9 mouse cellular contexts compared by ENCODE assay signal in the genomic region with DNA sequence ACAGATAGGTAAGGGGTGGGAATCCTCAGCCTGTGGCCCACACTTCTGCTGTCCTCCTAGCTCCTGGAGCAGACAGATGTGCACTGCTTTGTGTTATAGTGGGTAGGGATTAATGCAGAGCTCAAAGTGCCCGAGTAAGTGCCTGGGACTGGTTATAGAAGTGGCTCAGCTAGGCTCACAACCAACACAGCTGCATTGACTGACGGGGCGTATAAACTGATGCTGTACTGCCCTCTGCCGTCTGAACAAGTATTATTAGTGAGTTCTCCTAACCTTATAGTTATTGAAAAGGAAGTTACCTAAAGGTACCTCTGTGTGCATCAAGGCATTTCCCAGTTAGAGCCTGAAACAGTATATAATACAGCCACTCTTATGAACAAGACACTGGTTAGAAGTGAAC.
DNase-seq lines count a peak whose midpoint lies in the region; ATAC-seq lines count a peak whose summit lies in the region.
"Had no signal": no experiment of that assay in that cellular context is flagged by ENCODE, and none has a peak within 500 bp of the region (broad histone marks: within the 10 kb centered on the region; RNA-seq: fewer than 3 reads in every experiment).

No protein-coding gene starts in this region.

- no peaks in the 10 kb centered on the region for H3K4me1 ChIP-seq in kidney, embryonic 15.5 days
- H3K4me1 ChIP-seq in liver, embryonic 11.5 days (replicated peaks; ENCODE audit: control insufficient read depth, insufficient read depth, low read length) = no peaks in the 10 kb centered on the region; the same call in 1 of the 2 replicates
- H3K4me1 ChIP-seq: embryonic facial prominence, embryonic 12.5 days had no signal

- WGBS in kidney, embryonic 15.5 days = 8% methylated on average over 4 of the region's 4 CpGs
- 9% methylated on average over 4 of the region's 4 CpGs for WGBS in liver, embryonic 11.5 days

- H3K9ac ChIP-seq in kidney, embryonic 15.5 days = no peak overlapping the region
- no peak overlapping the region for H3K9ac ChIP-seq in liver, embryonic 11.5 days (ENCODE audit: low read depth, low read length)
- H3K9ac ChIP-seq: embryonic facial prominence, embryonic 12.5 days had no signal

- no peaks in the 10 kb centered on the region for H3K9me3 ChIP-seq in kidney, embryonic 15.5 days (replicated peaks)
- H3K9me3 ChIP-seq in liver, embryonic 11.5 days (ENCODE audit: control insufficient read depth, low read length) = no peaks in the 10 kb centered on the region
- H3K9me3 ChIP-seq: embryonic facial prominence, embryonic 12.5 days had no signal

- H3K27ac ChIP-seq in kidney, embryonic 15.5 days = no peak overlapping the region
- H3K27ac ChIP-seq in liver, embryonic 11.5 days (ENCODE audit: low read depth, low read length) = no peak overlapping the region
- H3K27ac ChIP-seq: embryonic facial prominence, embryonic 12.5 days had no signal

- DNase-seq in urinary bladder, adult 18-20 months (ENCODE audit: low spot score in 2 of 2) = peak; percentile 33 to 35
- DNase-seq in urinary bladder, adult 2 months (ENCODE audit: low spot score) = no peak
- DNase-seq in cerebellum, postnatal 14 days = peak; percentile 66 to 70
- DNase-seq in gastrocnemius, postnatal 10 days = peak; percentile 46
- DNase-seq in liver, embryonic 11.5 days (ENCODE audit: low spot score) = peak; percentile 39
- DNase-seq in spleen, postnatal 14 days (ENCODE audit: low spot score in 2 of 2) = peak; percentile 15 to 60

- peak; percentile 52; the same call in 1 of the 2 replicates for ATAC-seq in kidney, embryonic 15.5 days (replicated peaks; ENCODE audit: low FRiP score)
- no peak for ATAC-seq in liver, embryonic 11.5 days (replicated peaks; ENCODE audit: low FRiP score)
- ATAC-seq in monocyte, adult 5-6 weeks (replicated peaks; ENCODE audit: insufficient number of reproducible peaks, low FRiP score, low TSS enrichment, poor library complexity, severe bottlenecking) = peak; percentile 82

- H3K36me3 ChIP-seq in kidney, embryonic 15.5 days = no peaks in the 10 kb centered on the region
- no peaks in the 10 kb centered on the region for H3K36me3 ChIP-seq in liver, embryonic 11.5 days (ENCODE audit: control insufficient read depth, insufficient read depth, low read length)
- H3K36me3 ChIP-seq: embryonic facial prominence, embryonic 12.5 days had no signal

- no peak overlapping the region for H3K4me2 ChIP-seq in kidney, embryonic 15.5 days
- no peak overlapping the region for H3K4me2 ChIP-seq in liver, embryonic 11.5 days
- H3K4me2 ChIP-seq: embryonic facial prominence, embryonic 12.5 days had no signal

- H3K27me3 ChIP-seq in kidney, embryonic 15.5 days = no peaks in the 10 kb centered on the region
- H3K27me3 ChIP-seq in liver, embryonic 11.5 days (replicated peaks; ENCODE audit: control insufficient read depth, insufficient read depth, low read length) = no peaks in the 10 kb centered on the region
- H3K27me3 ChIP-seq: embryonic facial prominence, embryonic 12.5 days had no signal

- no peak overlapping the region for H3K4me3 ChIP-seq in kidney, embryonic 15.5 days (replicated peaks)
- no peak overlapping the region for H3K4me3 ChIP-seq in liver, embryonic 11.5 days (ENCODE audit: low read depth, low read length)
- H3K4me3 ChIP-seq: embryonic facial prominence, embryonic 12.5 days had no signal
